Mouse (Mus musculus): ENCODE results near the gene Nrd1. TPM values are rescaled to one million over a fixed set of nuclear protein-coding genes. Genes with fewer than 3 reads are reported as not detected.

The Nrd1 gene
- total and polyA plus RNA-seq, 2 experiments from 2014 or later, result 61.4 to 64.6 TPM

GRCm38 (mm10) chr4:108969517-108969916 is 30.9 kb upstream of the Nrd1 start:
- H3K36me3 ChIP-seq (ENCODE audit: insufficient read depth, low read length), result no peaks in the 10 kb centered on the region
- no peak overlapping the region for H3K27ac ChIP-seq (ENCODE audit: low read depth, low read length)
- H3K9me3 ChIP-seq (ENCODE audit: low read length), result no peaks in the 10 kb centered on the region
- no peak overlapping the region for H3K9ac ChIP-seq (replicated peaks; ENCODE audit: low read length, poor library complexity, severe bottlenecking)
- no peak for ATAC-seq (ENCODE audit: low FRiP score)
- H3K27me3 ChIP-seq (ENCODE audit: insufficient read depth, low read length), result no peaks in the 10 kb centered on the region
- no peak overlapping the region for H3K4me3 ChIP-seq (ENCODE audit: low read depth, low read length)
- TF ChIP-seq CTCF (IDR thresholded peaks at IDR 0.05), result no peak
- H3K4me1 ChIP-seq (ENCODE audit: insufficient read depth, low read length), result no peaks in the 10 kb centered on the region
- 79% methylated on average over 3 of the region's 3 CpGs for WGBS
- no peak overlapping the region for H3K4me2 ChIP-seq (ENCODE audit: low read depth, low read length, poor library complexity, severe bottlenecking)
- no peak for DNase-seq (ENCODE audit: low spot score)

GRCm38 (mm10) chr4:108971054-108971453 is 29.4 kb upstream of the Nrd1 start:
- WGBS, result 88% methylated on average over 5 of the region's 5 CpGs

DNA sequence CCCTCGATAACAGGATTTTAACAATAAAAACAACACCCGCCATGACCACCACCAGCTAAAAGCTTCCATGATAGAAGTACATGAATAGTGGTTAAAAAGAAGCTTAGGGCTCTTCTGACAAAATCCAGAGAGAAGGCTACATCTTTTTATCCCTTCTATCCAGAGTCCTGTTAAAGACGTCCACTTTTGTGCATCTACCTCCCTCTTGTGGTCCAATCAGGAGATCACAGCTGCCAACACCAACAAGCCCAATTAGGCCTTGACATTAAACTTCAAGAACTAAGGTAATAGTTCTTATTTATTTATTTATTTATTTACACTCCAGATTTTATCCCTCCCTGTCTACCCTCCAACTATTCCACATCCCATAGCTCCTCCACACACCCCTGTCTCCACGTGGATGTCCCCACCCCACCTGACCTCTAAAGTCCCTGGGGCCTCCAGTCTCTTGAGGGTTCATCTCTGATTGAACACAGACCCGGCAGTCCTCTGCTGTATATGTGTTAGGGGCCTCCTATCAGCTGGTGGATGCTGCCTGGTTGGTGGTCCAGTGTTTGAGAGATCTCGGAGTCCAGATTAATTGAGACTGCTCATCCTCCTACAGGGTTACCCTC is 23.9 kb upstream of the Nrd1 start:
- no peak overlapping the region for H3K4me3 ChIP-seq (ENCODE audit: low read depth, low read length)
- peak; percentile 44; the same call in 1 of the 2 replicates for ATAC-seq (ENCODE audit: low FRiP score)
- no peak overlapping the region for H3K27ac ChIP-seq (ENCODE audit: low read depth, low read length)
- H3K36me3 ChIP-seq (ENCODE audit: insufficient read depth, low read length), result no peaks in the 10 kb centered on the region
- peak; percentile 80 for DNase-seq (ENCODE audit: low spot score)
- H3K4me2 ChIP-seq (ENCODE audit: low read depth, low read length, poor library complexity, severe bottlenecking), result no peak overlapping the region
- peak; percentile 91 for TF ChIP-seq CTCF (IDR thresholded peaks at IDR 0.05)
- H3K9me3 ChIP-seq (ENCODE audit: low read length), result no peaks in the 10 kb centered on the region
- H3K4me1 ChIP-seq (ENCODE audit: insufficient read depth, low read length), result no peaks in the 10 kb centered on the region
- no peaks in the 10 kb centered on the region for H3K27me3 ChIP-seq (ENCODE audit: insufficient read depth, low read length)
- H3K9ac ChIP-seq (replicated peaks; ENCODE audit: low read length, poor library complexity, severe bottlenecking), result no peak overlapping the region
- 51% methylated on average over 6 of the region's 6 CpGs for WGBS

More at GRCm38 (mm10) chr4:108971054-108971453, 29.4 kb upstream of the Nrd1 start:
- DNase-seq (ENCODE audit: low spot score) (no peak), ATAC-seq (ENCODE audit: low FRiP score) (no peak)
- H3K4me2 ChIP-seq (ENCODE audit: low read depth, low read length, poor library complexity, severe bottlenecking), result no peak overlapping the region
- H3K4me1 ChIP-seq (ENCODE audit: insufficient read depth, low read length), result no peaks in the 10 kb centered on the region
- no peak for TF ChIP-seq CTCF (IDR thresholded peaks at IDR 0.05)
- H3K27ac ChIP-seq (ENCODE audit: low read depth, low read length), result no peak overlapping the region
- H3K9me3 ChIP-seq (ENCODE audit: low read length), result no peaks in the 10 kb centered on the region
- H3K9ac ChIP-seq (replicated peaks; ENCODE audit: low read length, poor library complexity, severe bottlenecking), result no peak overlapping the region
- H3K4me3 ChIP-seq (ENCODE audit: low read depth, low read length), result no peak overlapping the region
- H3K27me3 ChIP-seq (ENCODE audit: insufficient read depth, low read length), result no peaks in the 10 kb centered on the region
- H3K36me3 ChIP-seq (ENCODE audit: insufficient read depth, low read length), result no peaks in the 10 kb centered on the region

DNA sequence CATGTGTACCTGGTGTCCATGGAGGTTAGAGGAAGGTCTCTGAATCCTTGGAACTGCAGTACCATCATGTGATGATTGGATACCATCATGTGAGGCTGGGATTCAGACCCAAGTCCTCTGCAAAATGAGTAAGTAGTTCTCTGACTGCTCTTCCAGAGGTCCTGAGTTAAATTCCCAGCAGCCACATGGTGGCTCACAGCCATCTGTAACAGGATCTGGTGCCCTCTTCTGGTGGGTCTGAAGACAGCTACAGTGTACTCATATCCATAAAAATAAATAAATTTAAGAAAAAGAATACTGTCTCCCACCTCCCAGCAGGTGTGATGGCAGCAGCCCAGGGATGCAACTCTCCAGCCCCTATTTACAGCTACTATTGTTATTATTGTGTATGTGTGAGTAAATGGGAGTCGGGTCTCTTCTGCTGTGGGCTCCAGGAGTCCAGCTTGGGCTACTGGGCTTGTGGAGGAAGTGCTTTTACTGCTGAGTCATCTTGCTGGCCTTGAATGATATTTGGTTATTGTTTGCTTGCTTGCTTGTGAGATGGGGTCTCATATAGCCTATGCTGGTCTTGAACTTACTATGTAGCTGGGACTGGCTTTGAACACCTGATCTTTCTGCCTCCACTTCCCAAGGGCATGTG is 13.5 kb upstream of the Nrd1 start:
- H3K4me3 ChIP-seq (ENCODE audit: low read depth, low read length), result no peak overlapping the region
- no peak for DNase-seq (ENCODE audit: low spot score)
- H3K36me3 ChIP-seq (ENCODE audit: insufficient read depth, low read length), result no peaks in the 10 kb centered on the region
- no peaks in the 10 kb centered on the region for H3K4me1 ChIP-seq (ENCODE audit: insufficient read depth, low read length)
- H3K27me3 ChIP-seq (ENCODE audit: insufficient read depth, low read length), result no peaks in the 10 kb centered on the region
- H3K9ac ChIP-seq (replicated peaks; ENCODE audit: low read length, poor library complexity, severe bottlenecking), result no peak overlapping the region
- no peak for ATAC-seq (ENCODE audit: low FRiP score)
- no peak overlapping the region for H3K4me2 ChIP-seq (ENCODE audit: low read depth, low read length, poor library complexity, severe bottlenecking)
- 94% methylated on average over 1 of the region's 1 CpGs for WGBS
- no peak for TF ChIP-seq CTCF (IDR thresholded peaks at IDR 0.05)
- no peaks in the 10 kb centered on the region for H3K9me3 ChIP-seq (ENCODE audit: low read length)
- H3K27ac ChIP-seq (ENCODE audit: low read depth, low read length), result no peak overlapping the region

DNA sequence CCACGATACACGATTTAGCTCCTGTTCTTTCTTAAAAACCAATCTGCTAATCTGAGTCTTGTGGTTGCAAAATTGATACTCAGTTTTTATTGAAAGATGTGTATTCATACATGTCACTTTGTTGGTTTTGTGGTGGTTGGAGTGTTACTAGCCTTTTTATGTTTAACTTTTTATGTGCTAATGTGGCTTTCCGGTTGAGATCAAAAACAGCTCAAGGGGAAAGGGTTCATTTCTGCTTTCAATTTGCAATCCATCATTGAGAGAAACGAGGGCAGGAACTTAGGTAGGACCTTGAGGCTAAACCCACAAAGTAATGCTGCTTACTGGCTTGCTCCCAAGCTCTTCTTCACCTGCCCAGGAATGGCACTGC is 13.0 kb upstream of the Nrd1 start:
- Histone ChIP-seq H3K27me3 (ENCODE audit: insufficient read depth, low read length) (no peaks in the 10 kb centered on the region), H3K4me2 (ENCODE audit: low read depth, low read length, poor library complexity, severe bottlenecking) (no peak overlapping the region), H3K27ac (ENCODE audit: low read depth, low read length) (no peak overlapping the region), H3K4me3 (ENCODE audit: low read depth, low read length) (no peak overlapping the region), H3K9me3 (ENCODE audit: low read length) (no peaks in the 10 kb centered on the region), H3K9ac (replicated peaks; ENCODE audit: low read length, poor library complexity, severe bottlenecking) (no peak overlapping the region), H3K4me1 (ENCODE audit: insufficient read depth, low read length) (no peaks in the 10 kb centered on the region), H3K36me3 (ENCODE audit: insufficient read depth, low read length) (no peaks in the 10 kb centered on the region)
- WGBS, result 81% methylated on average over 4 of the region's 4 CpGs
- no peak for DNase-seq (ENCODE audit: low spot score)
- no peak for TF ChIP-seq CTCF (IDR thresholded peaks at IDR 0.05)
- no peak for ATAC-seq (ENCODE audit: low FRiP score)

DNA sequence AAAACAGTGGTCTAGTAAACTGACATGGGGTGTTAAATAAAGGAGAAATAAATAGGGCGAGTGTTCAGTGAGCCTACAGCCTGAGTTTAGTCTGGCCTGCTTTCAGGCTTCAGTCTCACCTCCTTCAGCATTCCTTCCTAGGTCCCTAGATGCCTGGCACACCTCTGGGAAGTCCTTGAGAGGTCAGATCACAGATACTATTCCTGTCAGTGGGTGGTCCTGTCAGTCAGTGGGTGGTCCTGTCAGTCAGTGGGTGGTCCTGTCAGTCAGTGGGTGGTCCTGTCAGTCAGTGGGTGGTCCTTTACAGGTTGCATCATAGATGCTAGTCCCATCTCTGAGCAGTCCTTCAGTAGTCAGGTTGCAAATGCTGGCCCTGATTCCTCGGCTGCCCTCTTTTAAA is 11.0 kb upstream of the Nrd1 start:
- Histone ChIP-seq H3K9ac (replicated peaks; ENCODE audit: low read length, poor library complexity, severe bottlenecking) (no peak overlapping the region), H3K4me1 (ENCODE audit: insufficient read depth, low read length) (no peaks in the 10 kb centered on the region), H3K27ac (ENCODE audit: low read depth, low read length) (no peak overlapping the region), H3K4me2 (ENCODE audit: low read depth, low read length, poor library complexity, severe bottlenecking) (no peak overlapping the region), H3K27me3 (ENCODE audit: insufficient read depth, low read length) (no peaks in the 10 kb centered on the region), H3K4me3 (ENCODE audit: low read depth, low read length) (no peak overlapping the region), H3K36me3 (ENCODE audit: insufficient read depth, low read length) (no peaks in the 10 kb centered on the region), H3K9me3 (ENCODE audit: low read length) (no peaks in the 10 kb centered on the region)
- DNase-seq (ENCODE audit: low spot score) (no peak), ATAC-seq (ENCODE audit: low FRiP score) (no peak)
- WGBS, result 74% methylated on average over 2 of the region's 2 CpGs
- no peak for TF ChIP-seq CTCF (IDR thresholded peaks at IDR 0.05)
